Mouse (Mus musculus) neural tube, embryonic 15.5 days (tissue): ENCODE data around the gene Pappa. TPM values are rescaled to one million over a fixed set of nuclear protein-coding genes. Genes with fewer than 3 reads are reported as not detected.
A peak's percentile ranks its signal among the peaks of the same experiment; 100 is the strongest.

Experiments
- ATAC-seq: fragments of 200-750 bp; cut with Nextera tagmentation; 2 replicates; pipeline ENCODE4 v1.8.0; 2017; ENCODE audit warnings: mild to moderate bottlenecking, moderate TSS enrichment, moderate library complexity; ENCODE audit not compliant: low FRiP score
- H3K27ac ChIP-seq: fragments of 300-500 bp; sonication (generic); replicated peaks from 2 replicates; pipeline ENCODE4 v1.5.1; 2015; ENCODE audit warnings: mild to moderate bottlenecking, inconsistent platforms
- H3K27me3 ChIP-seq: fragments of 300-500 bp; sonication (generic); replicated peaks from 2 replicates; pipeline ENCODE4 v1.6.1; 2015; ENCODE audit warnings: inconsistent platforms
- H3K36me3 ChIP-seq: fragments of 300-500 bp; sonication (generic); 2 replicates; pipeline ENCODE4 v1.6.1; 2015; ENCODE audit warnings: inconsistent platforms
- H3K4me1 ChIP-seq: fragments of 300-500 bp; sonication (generic); 2 replicates; pipeline ENCODE4 v1.6.1; 2015; ENCODE audit warnings: inconsistent platforms
- H3K4me2 ChIP-seq: fragments of 300-500 bp; sonication (generic); 2 replicates; pipeline ENCODE4 v1.6.1; 2015; ENCODE audit warnings: inconsistent platforms, mild to moderate bottlenecking, moderate library complexity
- H3K4me3 ChIP-seq: fragments of 300-500 bp; sonication (generic); replicated peaks from 2 replicates; pipeline ENCODE4 v1.5.1; 2015; ENCODE audit warnings: mild to moderate bottlenecking, inconsistent platforms
- H3K9ac ChIP-seq: fragments of 300-500 bp; sonication (generic); replicated peaks from 2 replicates; pipeline ENCODE4 v1.6.1; 2015; ENCODE audit warnings: mild to moderate bottlenecking, inconsistent platforms
- H3K9me3 ChIP-seq: fragments of 300-500 bp; sonication (generic); replicated peaks from 2 replicates; pipeline ENCODE4 v1.6.1; 2016; ENCODE audit warnings: inconsistent platforms
- WGBS: fragments of 180-500 bp; shearing (Covaris S2); methylation state at CpG from one replicate; pipeline ENCODE4 v1.1.7; 2015; ENCODE audit warnings: mixed read lengths; 5-methylcytosine and 5-hydroxymethylcytosine counted together
- polyA plus RNA-seq: library from polyadenylated mRNA; unstranded; fragments of >200 nt; fragmentation: Nextera tagmentation; extraction: Ambion mirVana; gene quantifications from 2 replicates; pipeline ENCODE4 v1.2.1, GENCODE M21; 2015

Pappa gene
- polyA plus RNA-seq = 1.1 and 1.4 TPM in 2 replicates

GRCm38 (mm10) chr4:65123741-65124224 is at the start of gene Pappa:
Pappa (plus strand) TSS chr4:65124174.
- peak within 1 kb of the TSS; percentile 57 for H3K9ac ChIP-seq
- H3K27me3 ChIP-seq = peaks cover 20% of the 10 kb centered on the region
- no peaks in the 10 kb centered on the region for H3K36me3 ChIP-seq
- WGBS = 0% methylated on average over 15 of the region's 16 CpGs
- peak within 1 kb of the TSS; percentile 55 for H3K4me3 ChIP-seq
- no peaks in the 10 kb centered on the region for H3K9me3 ChIP-seq
- no peak within 1 kb of the TSS for H3K27ac ChIP-seq
- peak within 1 kb of the TSS; percentile 96 for H3K4me2 ChIP-seq
- H3K4me1 ChIP-seq = peaks cover 38% of the 10 kb centered on the region
- no peak for ATAC-seq

DNA sequence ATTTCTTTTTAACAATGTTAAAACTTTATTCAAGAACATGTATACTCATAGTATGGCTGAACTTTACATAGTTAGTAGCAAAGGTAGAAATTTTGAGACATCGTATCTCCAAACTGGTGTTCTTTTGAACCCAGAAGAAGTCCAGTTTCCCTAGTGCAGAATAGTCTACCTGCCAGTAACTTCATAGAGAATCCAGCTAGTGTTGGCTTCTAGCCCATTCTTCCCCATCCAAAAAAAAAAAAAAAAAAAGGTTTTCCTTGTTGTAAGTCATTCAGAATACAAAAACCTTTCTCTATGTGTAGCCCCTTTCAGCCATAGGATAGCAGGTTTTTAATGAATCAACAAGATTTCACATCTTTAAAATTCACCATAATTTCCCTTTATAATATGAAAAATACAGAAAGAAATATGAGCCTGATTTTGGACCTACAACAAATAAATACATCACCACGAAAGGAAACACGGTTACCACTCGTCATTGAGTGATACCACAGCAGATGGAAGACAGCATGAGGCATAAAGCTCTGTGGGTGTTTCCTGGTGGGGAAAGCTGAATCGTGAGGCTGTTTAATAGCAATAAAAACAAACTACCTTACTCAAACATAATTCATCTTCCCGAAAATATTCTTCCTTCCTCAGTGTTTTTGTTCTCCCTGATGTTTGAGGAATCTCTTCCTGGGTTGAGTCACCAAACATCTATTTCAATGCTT is 45.9 kb upstream of the Pappa start:
- H3K4me1 ChIP-seq = no peaks in the 10 kb centered on the region
- no peak for ATAC-seq
- H3K27me3 ChIP-seq = no peaks in the 10 kb centered on the region
- 84% methylated on average over 6 of the region's 6 CpGs for WGBS
- no peaks in the 10 kb centered on the region for H3K9me3 ChIP-seq
- H3K36me3 ChIP-seq = no peaks in the 10 kb centered on the region
- no peak overlapping the region for H3K27ac ChIP-seq
- no peak overlapping the region for H3K9ac ChIP-seq
- H3K4me2 ChIP-seq = no peak overlapping the region
- H3K4me3 ChIP-seq = no peak overlapping the region

DNA sequence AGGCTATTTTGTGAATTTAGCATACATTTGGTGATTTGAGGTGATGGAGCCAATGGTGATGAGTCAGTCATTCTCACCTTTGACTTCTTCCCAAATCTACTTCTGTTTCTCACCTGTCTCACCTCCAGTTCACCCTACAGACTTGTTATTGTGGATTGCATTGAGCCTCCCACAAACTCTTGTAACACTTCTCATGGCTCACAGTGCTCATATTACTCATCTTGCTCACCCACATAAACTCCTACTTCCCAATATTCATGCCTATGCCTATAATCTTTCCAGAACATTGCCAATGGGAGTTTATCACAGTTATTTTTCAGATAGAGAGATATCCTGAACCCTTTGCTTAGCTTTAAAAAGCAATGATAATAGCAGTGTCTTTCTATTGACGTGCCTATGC is 37.1 kb upstream of the Pappa start:
- no peaks in the 10 kb centered on the region for H3K27me3 ChIP-seq
- H3K4me1 ChIP-seq = no peaks in the 10 kb centered on the region
- H3K36me3 ChIP-seq = no peaks in the 10 kb centered on the region
- H3K27ac ChIP-seq = no peak overlapping the region
- no peak overlapping the region for H3K4me3 ChIP-seq
- WGBS = 95% methylated on average over 1 of the region's 1 CpGs
- no peak overlapping the region for H3K9ac ChIP-seq
- H3K4me2 ChIP-seq = no peak overlapping the region
- no peaks in the 10 kb centered on the region for H3K9me3 ChIP-seq
- ATAC-seq = no peak

DNA sequence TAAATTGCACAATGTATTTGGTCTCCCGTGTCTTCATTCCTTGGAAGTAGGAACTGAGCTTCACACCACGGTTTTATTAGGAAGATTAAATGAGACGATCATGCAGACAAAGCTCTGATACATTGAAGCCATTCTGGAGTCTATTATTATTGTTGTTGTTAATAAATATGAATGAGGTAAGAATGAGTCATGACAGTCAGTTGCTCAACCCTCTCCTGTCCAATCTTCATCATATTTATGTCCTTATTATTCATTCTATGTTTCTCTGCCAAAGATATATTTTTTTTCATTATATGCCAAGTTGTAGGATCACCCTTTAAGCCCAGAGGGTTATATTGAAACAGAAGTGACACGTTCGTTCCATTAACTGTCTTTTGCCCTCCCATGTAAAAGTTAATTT is 36.4 kb upstream of the Pappa start:
- Histone ChIP-seq H3K4me1 (no peaks in the 10 kb centered on the region), H3K27ac (no peak overlapping the region), H3K27me3 (no peaks in the 10 kb centered on the region), H3K9me3 (no peaks in the 10 kb centered on the region), H3K9ac (no peak overlapping the region), H3K4me3 (no peak overlapping the region), H3K4me2 (no peak overlapping the region), H3K36me3 (no peaks in the 10 kb centered on the region)
- WGBS = 86% methylated on average over 5 of the region's 5 CpGs
- no peak for ATAC-seq

DNA sequence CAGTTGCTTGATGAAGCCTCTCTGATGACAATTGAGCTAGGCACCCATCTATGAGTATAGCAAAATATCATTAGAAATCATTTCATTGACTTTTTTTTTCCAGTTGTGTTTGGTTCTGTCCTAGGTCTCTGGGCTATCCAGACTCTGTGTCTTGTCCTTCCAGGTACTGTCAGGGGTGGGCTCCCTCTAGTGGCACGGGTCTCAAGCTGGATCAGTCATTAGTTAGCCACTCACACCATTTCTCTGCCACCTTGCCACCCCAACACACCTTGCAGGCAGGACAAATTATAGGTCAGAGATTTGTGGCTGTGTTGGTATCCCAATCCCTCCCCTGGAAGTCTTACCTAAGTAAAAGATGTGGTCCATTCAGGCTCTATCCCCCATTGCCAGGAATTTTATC is 31.8 kb upstream of the Pappa start:
- no peak for ATAC-seq
- Histone ChIP-seq H3K4me3 (no peak overlapping the region), H3K36me3 (no peaks in the 10 kb centered on the region), H3K9me3 (no peaks in the 10 kb centered on the region), H3K4me1 (no peaks in the 10 kb centered on the region), H3K27ac (no peak overlapping the region), H3K27me3 (no peaks in the 10 kb centered on the region), H3K9ac (no peak overlapping the region), H3K4me2 (no peak overlapping the region)
- 17% methylated on average over 1 of the region's 1 CpGs for WGBS

GRCm38 (mm10) chr4:65120329-65120728 is 3.6 kb upstream of the Pappa start:
- no peak for ATAC-seq
- H3K9ac ChIP-seq = no peak overlapping the region
- H3K9me3 ChIP-seq = no peaks in the 10 kb centered on the region
- no peak overlapping the region for H3K4me2 ChIP-seq
- no peak overlapping the region for H3K27ac ChIP-seq
- H3K27me3 ChIP-seq = peaks cover 7% of the 10 kb centered on the region
- WGBS = 88% methylated on average over 1 of the region's 1 CpGs
- no peaks in the 10 kb centered on the region for H3K36me3 ChIP-seq
- H3K4me1 ChIP-seq = peaks cover 20% of the 10 kb centered on the region
- H3K4me3 ChIP-seq = no peak overlapping the region

GRCm38 (mm10) chr4:65122841-65123240 is 1.1 kb upstream of the Pappa start:
- Histone ChIP-seq H3K4me1 (peaks cover 38% of the 10 kb centered on the region), H3K4me3 (no peak overlapping the region), H3K27me3 (peaks cover 14% of the 10 kb centered on the region), H3K27ac (no peak overlapping the region), H3K36me3 (no peaks in the 10 kb centered on the region), H3K9ac (no peak overlapping the region), H3K9me3 (no peaks in the 10 kb centered on the region), H3K4me2 (peak overlapping the region; percentile 96)
- ATAC-seq = no peak
- 2% methylated on average over 2 of the region's 2 CpGs for WGBS

GRCm38 (mm10) chr4:65124369-65125151 is 586 bp downstream of the Pappa start:
- H3K9ac ChIP-seq = peak overlapping the region; percentile 57
- H3K4me3 ChIP-seq = peak overlapping the region; percentile 55
- H3K27me3 ChIP-seq = peaks cover 26% of the 10 kb centered on the region
- H3K36me3 ChIP-seq = no peaks in the 10 kb centered on the region
- peak overlapping the region; percentile 96 for H3K4me2 ChIP-seq
- H3K4me1 ChIP-seq = peaks cover 38% of the 10 kb centered on the region
- under 1% methylated on average over 73 of the region's 80 CpGs for WGBS
- no peak overlapping the region for H3K27ac ChIP-seq
- ATAC-seq = peak; percentile 58
- no peaks in the 10 kb centered on the region for H3K9me3 ChIP-seq

DNA sequence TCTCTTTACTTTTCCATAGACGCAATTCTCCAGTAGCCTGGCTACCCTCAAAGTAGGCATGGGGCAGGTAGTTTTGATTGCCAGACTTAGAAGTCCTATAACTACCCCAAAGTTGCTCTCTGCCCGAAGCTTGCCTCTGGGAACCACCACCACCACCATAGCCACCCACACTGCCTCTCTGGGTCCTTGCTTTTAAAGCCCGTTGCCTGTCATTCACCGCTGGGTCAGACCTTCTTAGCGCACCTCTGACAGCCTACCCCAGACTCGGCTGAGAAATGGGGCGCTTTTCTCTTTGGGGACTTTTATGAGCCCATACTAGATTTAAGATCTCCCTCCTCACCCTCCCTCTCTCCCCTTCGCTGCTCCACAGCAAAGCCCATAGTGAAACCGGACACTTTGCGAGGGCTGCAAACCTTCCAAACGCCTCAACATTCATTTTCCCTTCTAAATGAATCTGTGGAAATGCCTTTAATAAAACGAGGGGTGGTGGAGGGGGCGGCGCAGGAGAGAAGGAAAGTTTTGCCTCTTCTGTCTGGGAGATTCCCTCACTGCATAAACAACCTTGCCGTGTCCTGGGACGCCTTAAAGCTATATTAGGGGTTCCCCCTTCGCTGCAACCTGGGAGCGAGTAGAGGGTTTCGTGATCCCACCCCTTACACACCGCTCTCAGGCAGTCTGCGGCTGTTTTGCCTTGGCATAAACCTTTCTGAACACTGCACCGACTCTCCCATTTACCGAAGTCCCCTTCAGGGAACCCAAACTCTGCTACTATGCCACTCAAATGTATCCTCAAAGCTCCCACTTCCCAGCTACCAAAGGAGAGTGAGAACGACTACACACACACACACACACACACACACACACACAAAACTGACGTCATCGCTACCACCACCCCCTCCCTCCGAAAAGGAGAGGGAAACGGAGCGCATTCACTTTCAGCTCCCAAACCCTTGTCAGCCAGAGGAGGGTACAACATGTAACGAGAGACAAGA is 1.7 kb downstream of the Pappa start:
- Histone ChIP-seq H3K4me3 (peak overlapping the region; percentile 55), H3K9me3 (no peaks in the 10 kb centered on the region), H3K27me3 (peaks cover 26% of the 10 kb centered on the region), H3K4me1 (peaks cover 38% of the 10 kb centered on the region), H3K4me2 (peak overlapping the region; percentile 96), H3K9ac (peak overlapping the region; percentile 26), H3K27ac (no peak overlapping the region), H3K36me3 (no peaks in the 10 kb centered on the region)
- under 1% methylated on average over 30 of the region's 30 CpGs for WGBS
- peak; percentile 48; the same call in 1 of the 2 replicates for ATAC-seq

DNA sequence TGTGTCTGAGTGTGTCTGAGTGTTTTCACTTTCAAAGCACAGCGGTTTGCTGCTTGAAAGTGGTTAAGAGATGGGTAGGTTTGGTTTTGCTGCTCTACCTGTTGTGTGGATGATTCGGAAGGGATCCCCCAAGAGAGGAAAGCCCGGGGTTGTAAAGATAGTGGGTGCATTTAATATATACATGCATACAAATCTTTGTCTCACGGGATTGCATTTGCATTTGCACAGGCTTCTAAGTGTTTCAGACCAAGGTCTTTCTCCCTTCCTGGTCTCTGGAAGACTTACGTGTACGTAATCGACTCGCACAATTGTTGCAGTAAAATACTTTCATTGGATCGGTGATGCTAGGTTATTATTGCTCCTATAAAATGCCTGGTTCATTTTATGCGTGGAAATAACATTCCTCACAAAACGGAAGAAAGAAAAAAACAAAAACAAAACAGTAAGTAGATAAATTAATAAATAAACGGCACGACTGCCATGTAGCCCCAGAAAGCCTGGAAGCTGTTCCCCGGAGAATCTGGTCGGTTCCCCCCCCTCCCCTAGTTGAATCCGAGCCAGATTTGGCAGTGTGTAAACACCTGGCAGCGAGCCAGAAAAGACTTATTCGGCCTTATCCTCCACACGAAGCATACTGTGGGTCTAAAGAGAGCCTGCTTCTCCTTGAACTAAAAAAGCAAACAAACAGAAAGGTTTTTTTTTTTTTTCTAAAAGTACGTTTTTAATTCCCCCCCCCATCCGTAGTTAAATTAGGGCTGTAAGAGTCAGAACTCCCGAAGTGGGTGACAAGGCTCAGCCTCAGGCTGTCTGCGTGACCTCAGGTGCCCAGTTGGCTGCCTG is 2.7 kb downstream of the Pappa start:
- no peaks in the 10 kb centered on the region for H3K9me3 ChIP-seq
- peak overlapping the region; percentile 55 for H3K4me3 ChIP-seq
- H3K36me3 ChIP-seq = no peaks in the 10 kb centered on the region
- 5% methylated on average over 23 of the region's 23 CpGs for WGBS
- no peak overlapping the region for H3K27ac ChIP-seq
- peak overlapping the region; percentile 26 for H3K9ac ChIP-seq
- H3K4me1 ChIP-seq = peaks cover 38% of the 10 kb centered on the region
- ATAC-seq = no peak; the same call in none of the 2 replicates
- H3K27me3 ChIP-seq = peaks cover 26% of the 10 kb centered on the region
- H3K4me2 ChIP-seq = peak overlapping the region; percentile 96
